Mouse (Mus musculus): Measurements from ENCODE around the gene Mcpt4.

DNA sequence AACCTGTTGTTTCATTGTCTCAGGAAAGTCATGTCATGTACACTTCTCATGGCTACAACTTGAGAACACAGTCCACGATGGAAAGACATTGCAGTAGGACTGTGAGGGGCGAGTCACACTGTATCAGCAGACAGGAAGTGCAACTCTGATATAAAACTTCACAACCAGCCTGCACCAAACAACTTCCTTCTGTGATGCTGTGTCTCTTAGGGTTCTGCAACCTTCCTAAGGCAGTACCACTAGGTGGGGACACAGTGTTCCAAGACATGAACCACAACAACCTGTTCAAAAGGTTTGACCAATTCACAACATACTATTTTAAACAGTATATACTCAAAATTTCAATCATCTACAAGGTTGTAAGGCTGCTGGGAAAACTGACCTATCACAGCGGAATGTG lies 6.7 kb downstream of the Mcpt4 start:
- no peak for TF ChIP-seq EP300 (optimal IDR thresholded peaks at IDR 0.05)
- no peak for TF ChIP-seq CTCF (IDR thresholded peaks at IDR 0.05; ENCODE audit: low read depth)

All from stomach, postnatal 0 days (tissue).